Mouse (Mus musculus): ENCODE data around the gene Rem2.

GRCm38 (mm10) chr14:54443196-54443595 is 32.7 kb upstream of the Rem2 start:
- TF ChIP-seq CTCF (IDR thresholded peaks at IDR 0.05; ENCODE audit: control insufficient read depth, insufficient read depth, low read length) (no peak), POLR2A (IDR thresholded peaks at IDR 0.05; ENCODE audit: borderline replicate concordance, control insufficient read depth, low read depth, low read length) (no peak)
